Mouse (Mus musculus): ENCODE results near the gene Ccdc181.

Gene Ccdc181

GRCm38 (mm10) chr1:164318474-164318873, 43.1 kb downstream of the Ccdc181 start:
- Histone ChIP-seq H3K4me1 (replicated peaks; ENCODE audit: low read depth, low read length) (peaks cover 26% of the 10 kb centered on the region), H3K9me3 (ENCODE audit: low read length) (no peaks in the 10 kb centered on the region)

DNA sequence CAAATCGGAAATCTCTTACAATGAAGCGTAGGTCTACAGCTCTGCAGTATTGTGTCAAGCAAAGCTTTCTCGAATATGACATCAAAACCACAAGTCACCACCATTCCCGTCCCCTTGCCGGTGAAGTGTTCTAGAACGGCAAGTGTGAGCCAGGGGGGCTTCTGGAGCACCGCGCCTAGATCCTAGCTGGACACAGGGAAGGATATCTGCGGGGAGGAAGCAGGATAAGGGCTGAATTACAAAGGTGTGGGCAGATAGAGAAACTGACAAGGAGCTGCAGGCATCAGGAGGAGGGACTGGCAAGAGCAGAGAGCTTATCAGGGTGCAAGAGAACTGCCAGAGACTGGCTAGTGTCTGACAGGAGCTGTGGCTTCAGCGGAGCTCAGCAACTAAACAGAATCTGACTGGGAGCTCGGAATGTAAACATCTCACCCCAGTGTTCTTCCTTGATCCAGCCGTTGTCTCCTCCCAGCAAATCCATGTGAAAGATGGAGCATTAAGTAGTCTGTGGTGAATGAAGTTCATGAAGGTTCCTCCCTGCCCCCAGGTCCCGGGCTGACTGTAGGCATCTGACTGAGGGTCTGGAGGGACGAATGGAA, 44.3 kb downstream of the Ccdc181 start:
- TF ChIP-seq POU5F1 (IDR thresholded peaks at IDR 0.05; ENCODE audit: borderline replicate concordance, low read length) (no peak), NANOG (IDR thresholded peaks at IDR 0.05; ENCODE audit: borderline replicate concordance, low read length) (no peak), CTCF (conservative IDR thresholded peaks at IDR 0.05; ENCODE audit: low read length) (no peak)
- Histone ChIP-seq H3K4me1 (replicated peaks; ENCODE audit: low read depth, low read length) (peaks cover 27% of the 10 kb centered on the region), H3K36me3 (ENCODE audit: insufficient read depth, low read length) (peaks cover 9% of the 10 kb centered on the region), H3K27me3 (ENCODE audit: insufficient read depth, low read length) (no peaks in the 10 kb centered on the region), H3K9me3 (ENCODE audit: low read length) (no peaks in the 10 kb centered on the region), H3K4me3 (replicated peaks; ENCODE audit: low read length) (no peak overlapping the region)

More at GRCm38 (mm10) chr1:164318474-164318873, 43.1 kb downstream of the Ccdc181 start:
- Histone ChIP-seq H3K27me3 (ENCODE audit: insufficient read depth, low read length) (no peaks in the 10 kb centered on the region), H3K4me3 (replicated peaks; ENCODE audit: low read length) (no peak overlapping the region), H3K36me3 (ENCODE audit: insufficient read depth, low read length) (peaks cover 16% of the 10 kb centered on the region)
- no peak for TF ChIP-seq NANOG (IDR thresholded peaks at IDR 0.05; ENCODE audit: borderline replicate concordance, low read length)
- no peak for TF ChIP-seq POU5F1 (IDR thresholded peaks at IDR 0.05; ENCODE audit: borderline replicate concordance, low read length)
- no peak for TF ChIP-seq CTCF (conservative IDR thresholded peaks at IDR 0.05; ENCODE audit: low read length)

DNA sequence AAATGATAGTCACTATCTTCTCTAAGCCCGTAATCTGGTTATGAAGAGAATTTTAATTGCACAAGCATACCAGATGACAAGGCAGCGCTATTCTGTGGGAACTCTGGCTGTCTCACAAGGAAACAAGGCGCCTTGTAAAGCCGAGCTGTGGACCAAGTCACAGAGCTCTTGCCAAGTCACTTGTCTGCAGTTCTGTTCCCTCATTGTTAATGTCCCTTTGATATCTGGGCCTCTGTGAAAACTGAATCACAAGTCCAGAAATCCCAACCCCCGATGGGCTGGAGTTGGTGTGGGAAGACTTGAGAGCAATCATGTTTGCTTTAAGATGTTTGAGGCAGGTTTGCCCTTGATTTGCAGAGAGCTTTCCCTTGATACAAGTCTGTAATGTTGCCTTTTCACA, 45.3 kb downstream of the Ccdc181 start:
- no peak for TF ChIP-seq NANOG (IDR thresholded peaks at IDR 0.05; ENCODE audit: borderline replicate concordance, low read length)
- no peak for TF ChIP-seq POU5F1 (IDR thresholded peaks at IDR 0.05; ENCODE audit: borderline replicate concordance, low read length)
- TF ChIP-seq CTCF (conservative IDR thresholded peaks at IDR 0.05; ENCODE audit: low read length): no peak
- H3K4me1 ChIP-seq (replicated peaks; ENCODE audit: low read depth, low read length): peaks cover 23% of the 10 kb centered on the region
- H3K36me3 ChIP-seq (ENCODE audit: insufficient read depth, low read length): peaks cover 9% of the 10 kb centered on the region
- no peaks in the 10 kb centered on the region for H3K27me3 ChIP-seq (ENCODE audit: insufficient read depth, low read length)
- no peaks in the 10 kb centered on the region for H3K9me3 ChIP-seq (ENCODE audit: low read length)
- H3K4me3 ChIP-seq (replicated peaks; ENCODE audit: low read length): no peak overlapping the region

GRCm38 (mm10) chr1:164321408-164321807, 46.0 kb downstream of the Ccdc181 start:
- Histone ChIP-seq H3K27me3 (ENCODE audit: insufficient read depth, low read length) (no peaks in the 10 kb centered on the region), H3K4me3 (replicated peaks; ENCODE audit: low read length) (no peak overlapping the region), H3K36me3 (ENCODE audit: insufficient read depth, low read length) (peaks cover 9% of the 10 kb centered on the region), H3K4me1 (replicated peaks; ENCODE audit: low read depth, low read length) (peaks cover 23% of the 10 kb centered on the region), H3K9me3 (ENCODE audit: low read length) (no peaks in the 10 kb centered on the region)
- TF ChIP-seq NANOG (IDR thresholded peaks at IDR 0.05; ENCODE audit: borderline replicate concordance, low read length) (no peak), CTCF (conservative IDR thresholded peaks at IDR 0.05; ENCODE audit: low read length) (no peak), POU5F1 (IDR thresholded peaks at IDR 0.05; ENCODE audit: borderline replicate concordance, low read length) (no peak)

GRCm38 (mm10) chr1:164322987-164323650, 47.7 kb downstream of the Ccdc181 start:
- TF ChIP-seq NANOG (IDR thresholded peaks at IDR 0.05; ENCODE audit: borderline replicate concordance, low read length) (no peak), POU5F1 (IDR thresholded peaks at IDR 0.05; ENCODE audit: borderline replicate concordance, low read length) (no peak), CTCF (conservative IDR thresholded peaks at IDR 0.05; ENCODE audit: low read length) (no peak)
- peaks cover 5% of the 10 kb centered on the region; the same call in 1 of the 2 replicates for H3K36me3 ChIP-seq (ENCODE audit: insufficient read depth, low read length)
- H3K9me3 ChIP-seq (ENCODE audit: low read length): no peaks in the 10 kb centered on the region
- no peak overlapping the region for H3K4me3 ChIP-seq (replicated peaks; ENCODE audit: low read length)
- peaks cover 23% of the 10 kb centered on the region for H3K4me1 ChIP-seq (replicated peaks; ENCODE audit: low read depth, low read length)
- H3K27me3 ChIP-seq (ENCODE audit: insufficient read depth, low read length): no peaks in the 10 kb centered on the region

DNA sequence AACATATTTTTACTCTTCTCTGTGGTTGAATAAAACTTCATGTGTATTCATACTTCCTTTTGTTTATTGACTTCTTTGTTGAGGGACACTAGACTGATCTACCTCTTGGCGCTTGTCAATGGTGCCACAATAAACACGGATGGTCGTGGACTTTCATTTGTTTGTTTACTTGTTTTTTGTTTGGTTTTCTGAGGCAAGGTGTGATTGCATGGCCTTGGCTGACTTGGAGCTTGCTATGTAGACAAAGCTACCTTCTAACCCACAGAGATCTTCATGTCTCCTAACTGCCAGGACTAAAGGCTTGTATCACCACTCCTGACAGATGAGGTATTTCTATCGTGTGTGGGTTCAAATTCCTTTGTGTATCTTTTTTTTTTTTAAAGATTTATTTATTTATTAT, 48.8 kb downstream of the Ccdc181 start:
- H3K27me3 ChIP-seq (ENCODE audit: insufficient read depth, low read length): no peaks in the 10 kb centered on the region
- TF ChIP-seq NANOG (IDR thresholded peaks at IDR 0.05; ENCODE audit: borderline replicate concordance, low read length) (no peak), POU5F1 (IDR thresholded peaks at IDR 0.05; ENCODE audit: borderline replicate concordance, low read length) (no peak), CTCF (conservative IDR thresholded peaks at IDR 0.05; ENCODE audit: low read length) (no peak)
- H3K36me3 ChIP-seq (ENCODE audit: insufficient read depth, low read length): no peaks in the 10 kb centered on the region; the same call in 1 of the 2 replicates
- peaks cover 23% of the 10 kb centered on the region for H3K4me1 ChIP-seq (replicated peaks; ENCODE audit: low read depth, low read length)
- H3K4me3 ChIP-seq (replicated peaks; ENCODE audit: low read length): no peak overlapping the region
- no peaks in the 10 kb centered on the region for H3K9me3 ChIP-seq (ENCODE audit: low read length)

DNA sequence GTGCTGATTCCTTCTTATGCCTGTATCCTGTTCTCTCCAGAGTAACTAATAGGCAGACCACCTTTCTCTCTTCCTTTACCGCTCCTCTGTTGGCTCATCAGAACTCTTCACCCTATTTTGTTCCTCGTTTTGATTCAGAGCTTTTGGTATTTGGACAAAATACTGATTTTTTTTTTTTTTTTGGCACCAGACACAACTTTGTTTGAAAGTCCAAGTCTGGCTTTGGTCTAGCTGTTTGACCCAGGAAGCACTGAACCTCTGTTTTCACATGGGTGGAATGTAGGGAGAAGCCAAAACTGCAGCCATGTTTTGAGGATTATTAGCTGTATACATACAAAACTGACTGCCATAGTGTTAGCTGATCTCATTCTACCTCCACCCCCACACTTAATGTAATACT, 49.5 kb downstream of the Ccdc181 start:
- no peaks in the 10 kb centered on the region; the same call in 1 of the 2 replicates for H3K36me3 ChIP-seq (ENCODE audit: insufficient read depth, low read length)
- H3K4me1 ChIP-seq (replicated peaks; ENCODE audit: low read depth, low read length): peaks cover 18% of the 10 kb centered on the region
- H3K4me3 ChIP-seq (replicated peaks; ENCODE audit: low read length): no peak overlapping the region
- no peaks in the 10 kb centered on the region for H3K27me3 ChIP-seq (ENCODE audit: insufficient read depth, low read length)
- TF ChIP-seq POU5F1 (IDR thresholded peaks at IDR 0.05; ENCODE audit: borderline replicate concordance, low read length) (no peak), NANOG (IDR thresholded peaks at IDR 0.05; ENCODE audit: borderline replicate concordance, low read length) (no peak), CTCF (conservative IDR thresholded peaks at IDR 0.05; ENCODE audit: low read length) (no peak)
- no peaks in the 10 kb centered on the region for H3K9me3 ChIP-seq (ENCODE audit: low read length)

- H3K27me3 ChIP-seq (ENCODE audit: insufficient read depth, low read length): no peaks in the 10 kb centered on the region
- no peaks in the 10 kb centered on the region for H3K9me3 ChIP-seq (ENCODE audit: low read length)
- peaks cover 8% of the 10 kb centered on the region for H3K4me1 ChIP-seq (replicated peaks; ENCODE audit: low read depth, low read length)
- H3K4me3 ChIP-seq (replicated peaks; ENCODE audit: low read length): no peak overlapping the region
- H3K36me3 ChIP-seq (ENCODE audit: insufficient read depth, low read length): no peaks in the 10 kb centered on the region
- TF ChIP-seq CTCF (conservative IDR thresholded peaks at IDR 0.05; ENCODE audit: low read length) (no peak), POU5F1 (IDR thresholded peaks at IDR 0.05; ENCODE audit: borderline replicate concordance, low read length) (no peak), NANOG (IDR thresholded peaks at IDR 0.05; ENCODE audit: borderline replicate concordance, low read length) (no peak)
Observed at GRCm38 (mm10) chr1:164326600-164327155, 51.3 kb downstream of the Ccdc181 start.
